Mouse (Mus musculus) left cerebral cortex, postnatal 36 days (tissue): ENCODE measurements at regions not wholly inside any gene's neighbourhood (a gene's known extent, or its start where the extent isn't known, plus 50 kb on each side); places are given as distances from the start of the nearest gene placed in this dataset.

ENCODE experiments used
- DNase-seq, 2 experiments: peaks; one replicate each; pipeline ENCODE4 v3.0.0; 2021 to 2022; ENCODE audit warnings: low spot score in 2 of 2, mixed read lengths in 1 of 2
- intact Hi-C: fragments of 180-260 bp; cut with DNase I; formaldehyde crosslinking; loops from one replicate; pipeline ENCODE4 v1.15.1; 2025

- intact Hi-C loops: no loop called here
- DNase-seq: no peak
Measured at GRCm38 (mm10) chr16:62322809-62323208, 463.8 kb downstream of the Nsun3 start.

GRCm38 (mm10) chr16:62288948-62289347 lies 497.7 kb downstream of the Nsun3 start:
- intact Hi-C loops: no loop called here
- no peak for DNase-seq
